Mouse (Mus musculus): ENCODE data around the gene Rap1gap2.

- TF ChIP-seq CTCF (IDR thresholded peaks at IDR 0.05; ENCODE audit: low read depth) (peak; percentile 78), EP300 (IDR thresholded peaks at IDR 0.05; ENCODE audit: low read depth) (no peak)
These were observed 233.9 kb downstream of the Rap1gap2 start for GRCm38 (mm10) chr11:74376847-74377246.

Measured in liver, postnatal 0 days (tissue).